Mouse (Mus musculus): ENCODE measurements around the gene Evx1. TPM values are rescaled to one million over a fixed set of nuclear protein-coding genes. Genes with fewer than 3 reads are reported as not detected.

Evx1 gene
- polyA plus RNA-seq, 1 experiment from 2014 or later: 2.3 TPM

DNA sequence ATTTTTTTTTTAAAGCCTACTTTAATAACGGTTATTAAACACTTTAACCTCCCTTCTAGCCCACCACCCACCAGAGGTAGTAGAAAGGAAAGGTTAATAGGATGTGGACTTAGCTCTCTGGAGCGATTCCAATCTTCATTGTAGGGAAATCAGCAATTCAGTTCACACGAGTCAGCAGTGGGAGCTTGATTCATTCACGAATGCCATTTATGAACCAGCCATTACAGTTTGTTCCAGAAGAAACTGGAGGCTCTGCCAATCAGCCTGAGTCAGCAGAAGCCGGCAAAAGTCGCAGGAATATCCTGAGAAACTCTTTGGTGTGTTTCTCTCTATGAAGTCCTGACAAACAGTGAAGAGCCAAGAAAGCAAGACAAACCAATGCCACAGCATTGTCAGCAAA, 18.7 kb upstream of the Evx1 start:
- peaks cover 7% of the 10 kb centered on the region for H3K4me1 ChIP-seq (replicated peaks)
- no peak overlapping the region for H3K9ac ChIP-seq
- H3K27me3 ChIP-seq: peaks cover 88% of the 10 kb centered on the region
- no peak overlapping the region for H3K27ac ChIP-seq (replicated peaks)
- H3K4me2 ChIP-seq: no peak overlapping the region
- no peak for ATAC-seq (ENCODE audit: low read depth)
- no peaks in the 10 kb centered on the region for H3K36me3 ChIP-seq
- no peaks in the 10 kb centered on the region for H3K9me3 ChIP-seq
- no peak overlapping the region for H3K4me3 ChIP-seq
- 77% methylated on average over 6 of the region's 6 CpGs for WGBS

DNA sequence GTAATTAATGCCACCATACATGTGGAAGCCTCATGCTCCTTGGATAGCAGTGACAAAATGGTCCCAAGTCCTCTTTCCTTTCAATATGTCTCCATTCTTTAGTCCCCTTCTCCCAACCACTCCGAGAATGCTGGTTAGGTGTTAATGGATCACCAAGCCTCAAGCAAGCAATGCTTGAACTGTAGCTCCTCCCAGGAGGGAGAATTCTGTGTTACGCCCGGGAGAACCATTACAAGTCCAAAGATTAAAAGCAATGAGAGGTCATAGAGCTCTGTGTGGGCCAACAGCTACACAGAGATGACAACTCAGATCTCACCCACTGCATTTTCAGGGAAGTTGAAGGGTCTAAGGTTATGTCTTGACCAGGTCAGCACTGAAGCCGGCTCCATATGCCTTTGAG, 14.8 kb upstream of the Evx1 start:
- Histone ChIP-seq H3K9me3 (no peaks in the 10 kb centered on the region), H3K27me3 (peaks cover 84% of the 10 kb centered on the region), H3K4me1 (replicated peaks) (no peaks in the 10 kb centered on the region), H3K27ac (replicated peaks) (no peak overlapping the region), H3K36me3 (no peaks in the 10 kb centered on the region), H3K4me3 (no peak overlapping the region), H3K9ac (no peak overlapping the region), H3K4me2 (no peak overlapping the region)
- no peak for ATAC-seq (ENCODE audit: low read depth)
- 83% methylated on average over 4 of the region's 4 CpGs for WGBS

DNA sequence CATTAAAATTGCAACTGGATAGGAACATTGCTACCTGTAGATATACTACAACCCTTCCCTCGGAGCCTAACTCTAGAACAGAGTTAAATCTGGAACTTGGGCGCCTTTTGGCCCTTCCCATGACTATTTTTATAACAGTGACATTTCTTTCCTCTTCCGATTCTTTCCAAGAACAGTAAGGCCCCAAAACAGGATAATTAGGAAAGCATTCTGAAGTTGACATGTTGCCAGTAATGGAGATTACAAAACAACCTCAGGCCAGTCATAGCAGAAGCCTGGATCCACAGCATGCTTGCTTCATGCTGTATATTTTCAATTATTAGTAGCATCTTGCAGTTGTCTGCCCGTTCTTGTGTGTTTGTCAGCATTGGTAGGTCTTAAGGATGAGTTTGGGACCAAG, 12.5 kb upstream of the Evx1 start:
- Histone ChIP-seq H3K27me3 (peaks cover 82% of the 10 kb centered on the region), H3K4me3 (no peak overlapping the region), H3K9ac (no peak overlapping the region), H3K4me1 (replicated peaks) (peaks cover 4% of the 10 kb centered on the region), H3K4me2 (no peak overlapping the region), H3K27ac (replicated peaks) (no peak overlapping the region), H3K9me3 (no peaks in the 10 kb centered on the region), H3K36me3 (no peaks in the 10 kb centered on the region)
- 84% methylated on average over 4 of the region's 4 CpGs for WGBS
- no peak for ATAC-seq (ENCODE audit: low read depth)

DNA sequence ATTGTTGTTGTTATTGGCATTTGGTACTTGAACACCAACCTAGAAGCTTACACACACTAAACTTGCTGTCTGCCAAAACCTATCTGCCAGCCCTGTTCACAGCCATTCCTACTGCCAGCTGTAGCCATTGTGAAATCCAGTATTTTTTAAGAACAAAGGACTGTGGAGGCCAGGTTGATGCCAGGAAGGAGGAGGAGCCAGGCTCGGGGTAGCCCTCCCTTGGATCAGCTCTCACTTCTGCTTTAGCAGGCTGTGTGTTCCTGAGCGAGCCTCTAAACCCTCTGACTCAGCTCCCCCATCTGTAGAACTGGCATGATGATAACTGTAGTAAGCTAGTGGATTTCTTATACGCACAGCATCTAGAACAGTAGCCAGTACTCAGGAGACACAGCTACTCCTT, 9.9 kb upstream of the Evx1 start:
- peaks cover 11% of the 10 kb centered on the region for H3K4me1 ChIP-seq (replicated peaks)
- no peak overlapping the region for H3K4me2 ChIP-seq
- no peak overlapping the region for H3K4me3 ChIP-seq
- ATAC-seq (ENCODE audit: low read depth): no peak
- no peak overlapping the region for H3K27ac ChIP-seq (replicated peaks)
- no peak overlapping the region for H3K9ac ChIP-seq
- H3K27me3 ChIP-seq: peaks cover 86% of the 10 kb centered on the region
- H3K9me3 ChIP-seq: no peaks in the 10 kb centered on the region
- 57% methylated on average over 3 of the region's 3 CpGs for WGBS
- H3K36me3 ChIP-seq: no peaks in the 10 kb centered on the region

DNA sequence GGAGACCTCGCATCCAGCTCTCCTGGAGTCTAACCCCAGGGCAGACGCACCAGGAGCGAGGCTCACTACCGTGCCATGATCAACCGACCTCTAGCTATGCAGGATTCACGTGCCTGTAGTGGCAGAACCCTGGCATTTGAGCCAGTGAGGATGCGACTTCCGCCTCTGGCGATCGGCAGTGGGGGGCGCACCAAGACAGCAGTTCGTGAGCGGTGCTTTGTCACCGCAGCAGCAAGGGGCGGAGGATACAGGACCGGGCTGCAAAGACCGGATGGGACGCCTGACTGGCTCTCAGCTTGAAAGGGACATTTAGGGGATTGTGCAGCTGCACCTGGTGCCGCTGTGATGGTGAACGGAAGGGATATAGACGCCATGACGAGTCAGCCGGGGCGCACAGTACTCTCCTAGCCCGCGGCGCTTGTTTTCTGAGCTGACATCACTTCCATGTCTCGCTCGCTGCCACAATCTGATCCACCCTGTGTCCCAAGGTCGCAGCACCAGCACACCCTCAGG, 7.4 kb upstream of the Evx1 start:
- peak overlapping the region; percentile 63 for H3K9ac ChIP-seq

DNA sequence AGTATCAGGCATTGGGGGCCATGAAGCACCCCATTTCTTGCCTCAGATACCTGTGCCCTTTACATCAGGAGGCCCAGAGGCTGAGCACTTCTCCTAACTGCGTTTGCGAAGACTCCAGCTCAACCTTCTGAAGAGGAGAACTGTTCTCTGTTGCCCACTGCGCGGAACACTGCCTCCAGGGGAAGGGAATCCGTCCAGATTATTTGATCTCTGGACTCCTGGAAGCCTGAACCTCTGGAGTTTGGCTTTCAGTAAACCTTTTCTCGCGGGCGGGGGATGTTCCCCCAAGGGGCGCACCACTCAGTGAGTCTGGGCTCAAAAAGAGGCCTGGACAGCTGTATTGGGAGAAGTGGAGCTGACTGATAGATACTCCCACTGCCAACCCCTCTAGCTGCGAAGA, 3.5 kb upstream of the Evx1 start:
- peaks cover 19% of the 10 kb centered on the region for H3K4me1 ChIP-seq (replicated peaks)
- H3K27me3 ChIP-seq: peaks cover 99% of the 10 kb centered on the region
- H3K36me3 ChIP-seq: no peaks in the 10 kb centered on the region
- H3K4me2 ChIP-seq: peak overlapping the region; percentile 7; the same call in 1 of the 2 replicates
- no peak overlapping the region for H3K4me3 ChIP-seq
- no peak overlapping the region for H3K27ac ChIP-seq (replicated peaks)
- WGBS: 38% methylated on average over 10 of the region's 10 CpGs
- ATAC-seq (ENCODE audit: low read depth): no peak
- H3K9ac ChIP-seq: no peak overlapping the region
- H3K9me3 ChIP-seq: no peaks in the 10 kb centered on the region

More for the DNA sequence above, 7.4 kb upstream of the Evx1 start:
- ATAC-seq (ENCODE audit: low read depth): peak; percentile 87
- WGBS: under 1% methylated on average over 30 of the region's 30 CpGs
- Histone ChIP-seq H3K36me3 (no peaks in the 10 kb centered on the region), H3K9me3 (no peaks in the 10 kb centered on the region), H3K27me3 (peaks cover 90% of the 10 kb centered on the region), H3K27ac (replicated peaks) (no peak overlapping the region), H3K4me1 (replicated peaks) (peaks cover 11% of the 10 kb centered on the region), H3K4me2 (peak overlapping the region; percentile 67), H3K4me3 (peak overlapping the region; percentile 45)

DNA sequence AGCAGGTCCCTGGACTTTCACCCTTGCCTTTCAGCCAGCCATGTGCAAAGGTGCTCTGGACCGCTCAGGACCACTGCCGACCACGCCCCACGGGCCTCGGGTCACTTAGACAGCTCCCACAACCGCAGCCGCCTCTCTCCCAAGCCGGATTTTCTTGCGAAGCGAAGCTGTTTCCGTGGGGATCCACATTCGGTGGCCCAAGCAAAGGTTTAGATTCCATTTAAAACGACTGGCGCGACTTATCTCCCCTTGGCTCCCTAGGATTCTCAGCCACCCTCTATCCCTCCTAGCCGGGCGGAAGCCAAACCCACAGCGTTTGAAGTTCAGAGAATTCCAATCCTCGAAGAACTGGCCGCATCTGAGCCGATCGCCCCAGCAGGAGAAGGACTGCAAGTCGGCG, 2.9 kb upstream of the Evx1 start:
- Histone ChIP-seq H3K4me1 (replicated peaks) (peaks cover 19% of the 10 kb centered on the region), H3K27ac (replicated peaks) (no peak overlapping the region), H3K9me3 (no peaks in the 10 kb centered on the region), H3K36me3 (no peaks in the 10 kb centered on the region), H3K4me2 (peak overlapping the region; percentile 7), H3K4me3 (0 out of 2 replicates have a peak overlapping the region, but pooled peaks have one; percentile 10), H3K27me3 (peaks cover 100% of the 10 kb centered on the region), H3K9ac (no peak overlapping the region)
- ATAC-seq (ENCODE audit: low read depth): no peak
- WGBS: under 1% methylated on average over 24 of the region's 24 CpGs

DNA sequence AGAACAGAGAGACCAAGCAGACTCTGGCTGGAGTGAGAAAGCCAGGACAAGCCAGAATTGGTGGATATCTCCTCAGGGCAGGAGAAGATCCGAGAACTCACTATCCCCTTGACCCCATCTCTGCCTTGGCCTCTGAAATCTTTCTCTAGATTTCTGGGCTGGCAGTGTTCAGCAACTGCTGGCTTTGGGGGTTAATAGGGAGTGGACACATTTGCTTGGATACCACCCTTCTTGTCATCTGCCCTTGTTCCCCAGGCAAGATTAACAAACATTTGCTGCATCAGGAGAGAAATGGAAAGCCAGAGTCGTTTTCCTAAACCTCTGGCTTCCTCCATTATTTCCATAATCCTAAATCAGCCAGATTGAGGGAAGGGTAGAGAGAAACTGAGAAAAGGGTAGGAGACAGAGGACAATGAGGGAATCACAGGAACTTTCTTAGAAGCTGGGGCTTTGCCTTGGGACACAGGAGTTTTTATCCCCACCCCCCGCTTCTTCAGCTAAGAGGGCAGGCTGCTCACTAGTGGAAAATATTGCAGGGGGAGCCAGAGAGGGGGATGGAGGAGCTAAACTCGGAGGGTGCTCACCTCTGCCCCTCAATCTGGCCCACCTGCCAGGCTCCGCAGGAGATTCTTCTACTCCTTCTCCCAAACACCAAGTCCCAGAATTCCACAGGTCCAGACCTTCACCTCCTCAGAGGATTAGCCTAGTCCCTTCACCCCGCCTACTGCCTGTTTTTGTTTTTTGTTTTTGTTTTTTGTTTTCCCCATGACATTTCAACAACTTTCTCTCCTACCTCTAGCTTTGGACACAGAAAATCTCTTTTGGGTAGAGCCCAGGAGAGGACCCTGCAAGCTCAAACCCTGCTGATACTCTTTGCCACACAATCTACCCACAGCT, 1.4 kb upstream of the Evx1 start:
- Histone ChIP-seq H3K9ac (no peak overlapping the region), H3K4me2 (no peak overlapping the region), H3K4me1 (replicated peaks) (peaks cover 14% of the 10 kb centered on the region), H3K27me3 (peaks cover 100% of the 10 kb centered on the region), H3K36me3 (no peaks in the 10 kb centered on the region), H3K4me3 (no peak overlapping the region), H3K9me3 (no peaks in the 10 kb centered on the region), H3K27ac (replicated peaks) (no peak overlapping the region)
- ATAC-seq (ENCODE audit: low read depth): no peak
- 3% methylated on average over 6 of the region's 6 CpGs for WGBS

DNA sequence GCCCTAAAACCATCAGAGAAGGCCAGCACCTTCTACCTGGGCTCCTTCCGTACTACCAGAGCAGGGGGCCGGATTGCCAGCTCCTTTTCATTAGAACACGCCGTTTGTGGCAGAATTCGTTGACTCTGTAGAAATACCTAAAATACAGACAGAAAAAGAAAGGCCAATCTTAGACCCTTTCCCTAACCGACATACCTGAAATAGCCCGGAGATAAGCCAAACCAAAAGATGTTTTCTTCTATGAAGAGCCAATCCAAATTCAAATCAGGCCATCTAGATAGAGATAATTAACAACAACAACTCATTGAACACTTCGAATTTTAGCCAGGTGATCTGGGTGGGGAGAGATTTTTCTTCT, 761 bp upstream of the Evx1 start:
- no peak for ATAC-seq (ENCODE audit: low read depth)
- no peak overlapping the region for H3K4me2 ChIP-seq
- no peak overlapping the region for H3K9ac ChIP-seq
- 4% methylated on average over 8 of the region's 8 CpGs for WGBS
- H3K36me3 ChIP-seq: no peaks in the 10 kb centered on the region
- peaks cover 100% of the 10 kb centered on the region for H3K27me3 ChIP-seq
- H3K27ac ChIP-seq (replicated peaks): no peak overlapping the region
- no peaks in the 10 kb centered on the region for H3K9me3 ChIP-seq
- H3K4me1 ChIP-seq (replicated peaks): peaks cover 15% of the 10 kb centered on the region
- H3K4me3 ChIP-seq: no peak overlapping the region

DNA sequence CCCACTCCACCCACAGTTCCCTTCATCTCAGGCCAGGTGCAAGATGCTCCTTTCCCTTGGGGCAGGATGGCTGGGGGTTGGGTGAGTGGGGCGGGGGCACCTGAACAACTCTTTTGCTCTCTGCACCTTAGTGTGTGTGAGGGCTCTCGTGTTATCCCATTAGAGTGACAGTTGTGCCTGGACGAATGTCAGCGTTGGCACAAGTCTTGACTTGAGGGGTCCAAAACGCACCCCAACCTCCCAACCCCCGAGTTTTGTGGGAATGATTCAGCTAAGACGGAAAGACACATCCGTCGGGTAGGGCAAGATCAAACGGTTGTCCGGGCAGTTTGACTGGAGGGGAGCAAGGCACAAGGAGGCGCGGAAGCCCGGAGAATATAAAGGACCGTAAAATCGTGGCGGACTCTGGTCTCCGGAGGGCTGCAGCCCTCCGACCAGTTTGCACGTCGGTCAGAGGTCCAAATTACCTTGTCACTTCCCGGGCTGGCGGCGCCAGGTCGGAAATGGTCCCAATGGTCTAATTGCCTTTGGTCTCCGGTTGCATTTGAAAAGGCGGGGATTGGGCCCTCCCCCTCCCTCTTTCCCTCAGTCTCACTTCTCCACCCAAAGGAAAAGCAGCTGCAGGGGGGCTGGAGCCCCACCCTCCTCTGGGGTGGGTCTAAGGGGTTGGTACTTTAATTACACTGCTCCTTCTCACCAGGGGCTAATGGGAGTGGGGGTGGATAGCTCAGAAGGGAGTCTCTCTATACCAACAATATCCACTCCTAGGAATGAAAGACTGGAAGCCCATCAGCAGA, 1.2 kb downstream of the Evx1 start:
- no peak for ATAC-seq (ENCODE audit: low read depth)
- no peak overlapping the region for H3K4me2 ChIP-seq
- WGBS: under 1% methylated on average over 27 of the region's 27 CpGs
- peaks cover 100% of the 10 kb centered on the region for H3K27me3 ChIP-seq
- H3K9me3 ChIP-seq: no peaks in the 10 kb centered on the region
- peaks cover 15% of the 10 kb centered on the region for H3K4me1 ChIP-seq (replicated peaks)
- H3K4me3 ChIP-seq: peak overlapping the region; percentile 20
- no peak overlapping the region for H3K9ac ChIP-seq
- no peaks in the 10 kb centered on the region for H3K36me3 ChIP-seq
- H3K27ac ChIP-seq (replicated peaks): peak overlapping the region; percentile 68; the same call in 1 of the 2 replicates

DNA sequence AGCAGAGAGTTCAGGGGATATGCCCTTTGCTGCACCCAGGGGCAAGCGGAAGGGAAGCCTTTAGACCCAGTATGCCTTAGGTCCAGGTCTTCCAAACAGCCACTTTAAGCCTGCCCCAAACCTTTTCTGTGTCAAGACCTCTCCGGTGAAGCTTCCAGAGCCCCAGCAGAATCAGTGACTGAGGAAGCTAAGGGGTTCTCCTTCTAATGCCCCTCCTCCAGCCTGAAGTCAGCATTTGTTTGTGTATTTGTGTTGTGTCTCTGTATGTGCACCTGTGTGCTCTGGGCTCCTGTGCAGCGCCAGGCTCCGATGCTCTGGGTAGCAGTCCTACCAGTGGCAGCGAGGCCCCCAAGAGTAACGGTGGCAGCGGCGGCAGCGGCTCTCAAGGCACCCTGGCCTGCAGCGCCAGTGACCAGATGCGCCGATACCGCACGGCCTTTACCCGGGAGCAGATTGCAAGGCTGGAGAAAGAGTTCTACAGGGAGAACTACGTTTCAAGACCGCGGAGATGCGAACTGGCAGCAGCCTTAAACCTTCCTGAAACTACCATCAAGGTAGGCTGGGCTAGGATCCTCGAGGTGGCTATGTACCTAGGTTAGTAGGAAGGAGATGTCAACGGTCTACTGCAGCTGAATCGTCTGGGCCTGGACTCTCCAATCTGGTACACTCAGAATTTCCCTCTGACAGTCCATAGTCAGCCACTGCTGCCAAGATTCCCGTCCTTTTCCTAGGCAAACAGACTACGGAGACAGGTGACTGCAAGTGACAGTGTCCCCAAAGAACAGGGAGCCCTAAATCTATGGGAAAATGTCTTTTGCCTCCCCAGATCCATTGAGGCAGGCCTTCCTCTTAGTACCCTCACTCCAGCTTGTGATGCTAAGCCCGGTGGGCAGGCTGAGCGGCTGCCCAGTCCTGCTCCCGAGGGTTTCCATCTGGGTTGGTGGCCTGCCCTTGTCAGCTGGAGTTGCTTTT, 2.4 kb downstream of the Evx1 start:
- H3K4me1 ChIP-seq (replicated peaks): peaks cover 15% of the 10 kb centered on the region
- peak overlapping the region; percentile 22; the same call in 1 of the 2 replicates for H3K9ac ChIP-seq
- H3K36me3 ChIP-seq: no peaks in the 10 kb centered on the region
- peak overlapping the region; percentile 20 for H3K4me3 ChIP-seq
- H3K9me3 ChIP-seq: no peaks in the 10 kb centered on the region
- no peak overlapping the region for H3K27ac ChIP-seq (replicated peaks)
- H3K4me2 ChIP-seq: peak overlapping the region; percentile 48
- H3K27me3 ChIP-seq: peaks cover 100% of the 10 kb centered on the region
- 6% methylated on average over 27 of the region's 27 CpGs for WGBS
- ATAC-seq (ENCODE audit: low read depth): no peak

Measured in neural tube, embryonic 13.5 days (tissue).